Mouse (Mus musculus): ENCODE results near the gene Skap1. TPM values are rescaled to one million over a fixed set of nuclear protein-coding genes. Genes with fewer than 3 reads are reported as not detected.
A peak's percentile ranks its signal among the peaks of the same experiment; 100 is the strongest.
"Not testable (repeated sequence)": the region's sequence is repeated elsewhere in the genome, so short reads cannot be mapped to it uniquely, and the experiment has no call there.

The Skap1 gene
- polyA plus RNA-seq, 1 experiment from 2014 or later, result 7.4 TPM

DNA sequence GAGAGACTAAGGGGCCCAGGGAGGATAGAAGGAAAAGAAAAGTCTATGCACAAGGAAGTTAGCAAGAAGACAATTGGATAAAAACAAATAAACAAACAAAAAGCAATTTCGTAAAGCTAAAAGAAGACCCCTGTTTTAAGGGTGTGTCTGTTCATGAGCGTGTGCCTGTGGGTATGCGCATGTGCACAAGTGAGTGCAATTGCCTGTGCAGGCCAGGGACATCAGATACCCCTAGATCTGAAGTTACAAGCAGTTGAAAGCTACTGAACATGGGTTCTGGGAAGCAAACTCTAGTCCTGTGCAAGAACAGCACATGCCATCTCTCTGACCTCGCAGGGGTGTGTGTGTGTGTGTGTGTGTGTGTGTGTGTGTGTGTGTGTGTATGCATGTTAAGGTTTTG, 233.1 kb downstream of the Skap1 start:
- H3K36me3 ChIP-seq (ENCODE audit: control insufficient read depth, insufficient read depth, low read length), result no peaks in the 10 kb centered on the region
- no peak overlapping the region for H3K9ac ChIP-seq (ENCODE audit: low read depth, low read length)
- ATAC-seq, result no peak
- H3K4me3 ChIP-seq (ENCODE audit: low read length), result no peak overlapping the region
- no peaks in the 10 kb centered on the region for H3K9me3 ChIP-seq (ENCODE audit: control insufficient read depth, low read length)
- H3K4me2 ChIP-seq (ENCODE audit: low read length), result no peak overlapping the region
- no peak overlapping the region for H3K27ac ChIP-seq (ENCODE audit: low read depth, low read length)
- H3K4me1 ChIP-seq (ENCODE audit: control insufficient read depth, insufficient read depth, low read depth, low read length), result peaks cover 7% of the 10 kb centered on the region
- WGBS, result 89% methylated on average over 4 of the region's 4 CpGs
- no peaks in the 10 kb centered on the region for H3K27me3 ChIP-seq (replicated peaks; ENCODE audit: control insufficient read depth, insufficient read depth, low read length)

DNA sequence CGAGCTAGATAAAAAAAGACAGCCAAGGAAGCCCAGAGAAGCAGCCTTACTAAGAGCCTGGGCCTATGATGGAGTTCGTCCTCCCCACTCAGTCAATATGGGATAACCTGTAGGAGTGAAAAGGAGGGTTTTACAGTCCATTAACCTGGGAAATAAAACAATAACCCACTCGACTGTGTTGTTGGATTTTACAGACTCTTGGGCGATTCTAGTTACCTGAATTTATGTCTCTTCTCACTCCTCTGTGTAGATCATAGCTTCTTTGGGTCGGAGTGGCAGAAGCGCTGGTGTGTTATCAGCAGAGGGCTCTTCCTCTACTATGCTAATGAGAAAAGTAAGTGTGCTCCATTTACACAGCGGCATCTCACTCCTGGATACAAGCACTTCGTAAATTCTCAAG, 239.4 kb downstream of the Skap1 start:
- Histone ChIP-seq H3K9me3 (ENCODE audit: control insufficient read depth, low read length) (no peaks in the 10 kb centered on the region), H3K4me1 (ENCODE audit: control insufficient read depth, insufficient read depth, low read depth, low read length) (no peaks in the 10 kb centered on the region; the same call in 1 of the 2 replicates), H3K4me2 (ENCODE audit: low read length) (no peak overlapping the region), H3K27me3 (replicated peaks; ENCODE audit: control insufficient read depth, insufficient read depth, low read length) (no peaks in the 10 kb centered on the region), H3K36me3 (ENCODE audit: control insufficient read depth, insufficient read depth, low read length) (no peaks in the 10 kb centered on the region), H3K9ac (ENCODE audit: low read depth, low read length) (no peak overlapping the region), H3K4me3 (ENCODE audit: low read length) (no peak overlapping the region), H3K27ac (ENCODE audit: low read depth, low read length) (no peak overlapping the region)
- no peak for ATAC-seq
- 83% methylated on average over 8 of the region's 8 CpGs for WGBS

DNA sequence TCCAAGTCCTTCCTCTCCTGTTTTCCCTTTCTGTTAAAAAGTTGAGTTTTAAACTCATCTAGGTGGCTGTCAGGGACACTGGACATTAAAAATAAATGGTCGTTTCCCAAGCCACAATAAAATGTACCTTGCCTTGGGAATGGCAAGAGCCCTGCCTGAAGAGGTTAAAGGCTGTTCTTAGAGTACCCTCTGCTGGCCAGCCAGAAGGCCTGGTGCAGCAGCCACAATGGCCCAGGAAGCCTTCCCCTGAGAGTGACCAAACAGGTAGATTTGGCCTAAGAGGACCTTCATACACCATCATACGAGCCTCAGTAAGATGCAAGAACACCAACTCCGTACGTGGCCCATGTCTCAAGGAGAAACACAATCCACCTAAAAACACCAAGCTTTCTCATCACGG, 246.9 kb downstream of the Skap1 start:
- H3K27ac ChIP-seq (ENCODE audit: low read depth, low read length), result no peak overlapping the region
- H3K9me3 ChIP-seq (ENCODE audit: control insufficient read depth, low read length), result no peaks in the 10 kb centered on the region; the same call in 1 of the 2 replicates
- no peak overlapping the region for H3K9ac ChIP-seq (ENCODE audit: low read depth, low read length)
- no peak overlapping the region for H3K4me3 ChIP-seq (ENCODE audit: low read length)
- no peaks in the 10 kb centered on the region for H3K36me3 ChIP-seq (ENCODE audit: control insufficient read depth, insufficient read depth, low read length)
- no peak overlapping the region for H3K4me2 ChIP-seq (ENCODE audit: low read length)
- WGBS, result 69% methylated on average over 5 of the region's 5 CpGs
- no peak for ATAC-seq
- peaks cover 10% of the 10 kb centered on the region for H3K4me1 ChIP-seq (ENCODE audit: control insufficient read depth, insufficient read depth, low read depth, low read length)
- H3K27me3 ChIP-seq (replicated peaks; ENCODE audit: control insufficient read depth, insufficient read depth, low read length), result no peaks in the 10 kb centered on the region

- Histone ChIP-seq H3K4me2 (ENCODE audit: low read length) (no peak overlapping the region), H3K4me3 (ENCODE audit: low read length) (no peak overlapping the region), H3K36me3 (ENCODE audit: control insufficient read depth, insufficient read depth, low read length) (no peaks in the 10 kb centered on the region), H3K4me1 (ENCODE audit: control insufficient read depth, insufficient read depth, low read depth, low read length) (peaks cover 10% of the 10 kb centered on the region), H3K27ac (ENCODE audit: low read depth, low read length) (no peak overlapping the region; the same call in 1 of the 2 replicates), H3K9ac (ENCODE audit: low read depth, low read length) (no peak overlapping the region), H3K9me3 (ENCODE audit: control insufficient read depth, low read length) (no peaks in the 10 kb centered on the region; the same call in 1 of the 2 replicates), H3K27me3 (replicated peaks; ENCODE audit: control insufficient read depth, insufficient read depth, low read length) (no peaks in the 10 kb centered on the region)
- WGBS, result 82% methylated on average over 7 of the region's 7 CpGs
- ATAC-seq, result peak; percentile 37; the same call in 1 of the 2 replicates
These were observed 247.3 kb downstream of the Skap1 start for GRCm38 (mm10) chr11:96711670-96712069.

DNA sequence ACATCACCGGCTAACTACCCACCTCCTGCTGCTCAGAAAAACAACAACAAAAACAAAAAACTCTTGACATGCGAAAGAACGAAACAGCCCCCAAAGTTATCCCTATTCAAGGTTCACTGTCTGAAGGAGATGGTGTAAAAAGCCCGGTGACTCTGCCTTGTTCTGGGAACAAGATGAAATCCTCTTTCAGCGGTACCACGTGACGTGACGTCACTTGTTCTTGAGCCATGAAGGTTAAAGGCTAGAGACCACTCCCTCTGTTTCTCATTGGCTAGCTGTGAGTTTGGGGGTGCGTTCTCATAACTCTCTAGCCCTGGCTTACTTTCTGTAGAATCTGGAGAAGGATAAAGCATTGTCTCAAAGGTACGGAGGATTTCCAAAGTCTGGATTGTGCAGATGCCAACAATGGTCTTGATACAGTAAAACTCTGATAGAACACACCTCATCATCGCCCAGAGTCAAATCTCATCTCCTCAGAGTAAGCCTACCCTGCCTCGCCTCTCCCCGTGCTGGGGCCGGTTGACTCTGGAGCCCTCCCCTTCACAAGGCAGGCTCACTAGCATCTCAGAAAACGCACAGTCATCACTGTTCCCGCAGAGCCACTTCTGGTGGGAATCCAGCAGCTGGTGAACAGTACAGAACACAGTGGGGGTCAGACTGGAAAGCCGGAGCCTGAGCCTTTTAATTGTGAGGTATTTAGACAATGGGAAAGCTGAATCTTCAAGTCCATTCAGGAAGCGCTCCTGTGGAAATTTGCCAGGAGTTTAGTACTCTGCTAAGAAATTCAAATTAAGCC, 249.0 kb downstream of the Skap1 start:
- peak overlapping the region; percentile 0; the same call in 1 of the 2 replicates for H3K4me2 ChIP-seq (ENCODE audit: low read length)
- no peaks in the 10 kb centered on the region; the same call in 1 of the 2 replicates for H3K9me3 ChIP-seq (ENCODE audit: control insufficient read depth, low read length)
- peaks cover 12% of the 10 kb centered on the region for H3K4me1 ChIP-seq (ENCODE audit: control insufficient read depth, insufficient read depth, low read depth, low read length)
- peak overlapping the region; percentile 46; the same call in 1 of the 2 replicates for H3K27ac ChIP-seq (ENCODE audit: low read depth, low read length)
- peak; percentile 64; the same call in 1 of the 2 replicates for ATAC-seq
- H3K27me3 ChIP-seq (replicated peaks; ENCODE audit: control insufficient read depth, insufficient read depth, low read length), result no peaks in the 10 kb centered on the region
- H3K9ac ChIP-seq (ENCODE audit: low read depth, low read length), result no peak overlapping the region
- no peaks in the 10 kb centered on the region for H3K36me3 ChIP-seq (ENCODE audit: control insufficient read depth, insufficient read depth, low read length)
- 46% methylated on average over 18 of the region's 18 CpGs for WGBS
- no peak overlapping the region for H3K4me3 ChIP-seq (ENCODE audit: low read length)

GRCm38 (mm10) chr11:96714011-96714410, 249.6 kb downstream of the Skap1 start:
- Histone ChIP-seq H3K4me1 (ENCODE audit: control insufficient read depth, insufficient read depth, low read depth, low read length) (peaks cover 13% of the 10 kb centered on the region), H3K4me2 (ENCODE audit: low read length) (peak overlapping the region; percentile 0; the same call in 1 of the 2 replicates), H3K27me3 (replicated peaks; ENCODE audit: control insufficient read depth, insufficient read depth, low read length) (no peaks in the 10 kb centered on the region), H3K9me3 (ENCODE audit: control insufficient read depth, low read length) (no peaks in the 10 kb centered on the region; the same call in 1 of the 2 replicates), H3K9ac (ENCODE audit: low read depth, low read length) (no peak overlapping the region), H3K36me3 (ENCODE audit: control insufficient read depth, insufficient read depth, low read length) (no peaks in the 10 kb centered on the region), H3K27ac (ENCODE audit: low read depth, low read length) (peak overlapping the region; percentile 46), H3K4me3 (ENCODE audit: low read length) (no peak overlapping the region)
- 51% methylated on average over 7 of the region's 7 CpGs for WGBS
- ATAC-seq, result no peak

DNA sequence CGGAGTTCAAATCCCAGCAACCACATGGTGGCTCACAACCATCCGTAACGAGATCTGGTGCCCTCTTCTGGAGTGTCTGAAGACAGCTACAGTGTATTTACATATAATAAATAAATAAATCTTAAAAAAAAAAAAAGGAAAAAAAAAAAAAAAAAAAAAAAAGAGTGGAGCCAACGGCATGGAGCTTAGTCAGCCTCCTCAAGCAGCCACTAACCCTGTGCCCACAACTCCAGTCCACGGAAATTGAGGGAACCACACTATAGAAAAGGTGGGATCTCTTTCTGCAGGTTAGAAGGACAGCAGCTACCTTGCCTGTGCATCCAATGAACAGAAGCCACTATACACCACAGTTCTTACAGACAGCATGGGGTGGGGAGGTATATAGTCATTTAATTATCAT, 250.8 kb downstream of the Skap1 start:
- not testable (repeated sequence) for H3K4me3 ChIP-seq (ENCODE audit: low read length); H3K27ac ChIP-seq (ENCODE audit: low read depth, low read length); H3K9ac ChIP-seq (ENCODE audit: low read depth, low read length); H3K4me2 ChIP-seq (ENCODE audit: low read length); H3K9me3 ChIP-seq (ENCODE audit: control insufficient read depth, low read length); H3K27me3 ChIP-seq (replicated peaks; ENCODE audit: control insufficient read depth, insufficient read depth, low read length); ATAC-seq; H3K36me3 ChIP-seq (ENCODE audit: control insufficient read depth, insufficient read depth, low read length)
- WGBS, result 88% methylated on average over 3 of the region's 5 CpGs
- peaks cover 13% of the 10 kb centered on the region for H3K4me1 ChIP-seq (ENCODE audit: control insufficient read depth, insufficient read depth, low read depth, low read length)

DNA sequence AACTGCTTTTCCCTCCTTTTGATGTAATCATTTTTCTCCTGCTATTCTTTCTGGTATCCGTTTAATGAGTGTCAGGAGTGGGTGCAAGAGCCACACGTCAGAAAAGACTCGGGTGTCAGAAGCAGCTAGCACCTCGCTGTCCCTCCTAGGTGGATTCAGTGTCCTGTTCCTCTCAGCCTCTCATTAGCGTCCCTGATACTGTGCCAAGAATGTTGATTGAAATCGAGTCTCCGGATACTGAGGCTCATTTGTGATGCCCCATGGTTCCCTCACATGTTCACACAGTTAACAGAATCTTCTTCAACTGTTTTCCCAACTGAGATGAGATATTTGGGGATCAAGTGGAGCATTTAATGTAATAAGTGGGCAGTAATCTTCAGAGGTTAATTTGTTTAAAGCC, 254.2 kb downstream of the Skap1 start:
- Histone ChIP-seq H3K27ac (ENCODE audit: low read depth, low read length) (no peak overlapping the region), H3K9ac (ENCODE audit: low read depth, low read length) (no peak overlapping the region), H3K36me3 (ENCODE audit: control insufficient read depth, insufficient read depth, low read length) (no peaks in the 10 kb centered on the region), H3K27me3 (replicated peaks; ENCODE audit: control insufficient read depth, insufficient read depth, low read length) (no peaks in the 10 kb centered on the region), H3K4me1 (ENCODE audit: control insufficient read depth, insufficient read depth, low read depth, low read length) (peaks cover 6% of the 10 kb centered on the region), H3K4me3 (ENCODE audit: low read length) (no peak overlapping the region), H3K4me2 (ENCODE audit: low read length) (no peak overlapping the region), H3K9me3 (ENCODE audit: control insufficient read depth, low read length) (no peaks in the 10 kb centered on the region)
- 31% methylated on average over 7 of the region's 7 CpGs for WGBS
- ATAC-seq, result no peak

DNA sequence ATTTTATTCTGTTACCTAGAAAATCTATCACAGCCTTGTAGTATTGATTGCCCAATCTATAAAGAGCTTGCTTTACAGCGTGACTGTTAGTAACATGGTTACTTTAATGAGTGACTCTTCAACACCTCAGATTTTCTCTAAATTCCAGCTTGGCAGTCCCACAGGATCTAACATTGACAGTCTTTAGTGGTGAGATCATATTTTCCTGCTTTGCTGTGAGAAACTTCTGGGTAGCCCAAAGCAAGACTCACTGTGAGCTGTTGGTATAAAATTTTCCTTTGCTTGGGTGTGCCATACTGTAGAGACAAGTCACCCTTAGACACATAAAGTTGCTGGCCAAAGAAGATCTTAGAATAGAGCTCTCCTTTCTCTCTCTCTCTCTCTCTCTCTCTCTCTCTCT, 261.4 kb downstream of the Skap1 start:
- Histone ChIP-seq H3K27me3 (replicated peaks; ENCODE audit: control insufficient read depth, insufficient read depth, low read length) (no peaks in the 10 kb centered on the region), H3K4me2 (ENCODE audit: low read length) (no peak overlapping the region), H3K4me1 (ENCODE audit: control insufficient read depth, insufficient read depth, low read depth, low read length) (0 out of 2 replicates have a peak, but pooled peaks cover 8% of the 10 kb centered on the region), H3K27ac (ENCODE audit: low read depth, low read length) (no peak overlapping the region), H3K9ac (ENCODE audit: low read depth, low read length) (no peak overlapping the region), H3K9me3 (ENCODE audit: control insufficient read depth, low read length) (no peaks in the 10 kb centered on the region), H3K36me3 (ENCODE audit: control insufficient read depth, insufficient read depth, low read length) (no peaks in the 10 kb centered on the region), H3K4me3 (ENCODE audit: low read length) (no peak overlapping the region)
- WGBS, result 84% methylated on average over 1 of the region's 1 CpGs
- ATAC-seq, result no peak
